ENCODE assay signal across 16 mouse cellular contexts in the genomic region with DNA sequence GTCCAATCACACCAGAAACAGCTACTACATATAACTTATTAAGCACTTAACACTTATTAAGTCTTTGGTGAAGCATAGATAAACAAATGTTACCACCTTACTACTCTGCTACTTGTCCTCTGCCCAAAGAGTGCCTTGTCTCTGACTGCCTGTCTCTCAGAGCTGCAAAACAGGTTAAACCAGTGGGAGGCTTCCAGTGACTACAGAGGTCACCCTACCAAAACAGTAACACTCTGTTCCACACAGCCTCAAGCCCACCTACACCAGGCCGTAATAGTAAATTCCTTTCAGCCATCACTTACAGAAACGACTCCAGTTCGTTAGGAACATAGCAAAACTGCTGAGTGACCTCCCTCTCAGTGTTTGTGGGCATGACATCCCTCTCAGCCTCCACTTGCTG.
A peak's percentile ranks its signal among the peaks of the same experiment; 100 is the strongest.
DNase-seq lines count a peak whose midpoint lies in the region; ATAC-seq lines count a peak whose summit lies in the region.
"Had no signal": no experiment of that assay in that cellular context is flagged by ENCODE, and none has a peak within 500 bp of the region (broad histone marks: within the 10 kb centered on the region; RNA-seq: fewer than 3 reads in every experiment).

No protein-coding gene starts in this region.

- intact Hi-C loops in heart, postnatal 36 days (cut with DNase I) = loop anchor here (2.0 kb wide), 1 partner anchor 19 kb away; no protein-coding TSS in a partner anchor

- no peak overlapping the region for H3K4me3 ChIP-seq in heart, embryonic 13.5 days
- H3K4me3 ChIP-seq in heart, embryonic 15.5 days = no peak overlapping the region
- H3K4me3 ChIP-seq: embryonic facial prominence, embryonic 13.5 days; forebrain, embryonic 12.5 days; left cerebral cortex, adult 2 months; limb, embryonic 12.5 days; neural tube, embryonic 15.5 days had no signal

- no peak overlapping the region for H3K4me2 ChIP-seq in heart, embryonic 13.5 days
- no peak overlapping the region for H3K4me2 ChIP-seq in heart, embryonic 15.5 days
- H3K4me2 ChIP-seq: embryonic facial prominence, embryonic 13.5 days; forebrain, embryonic 12.5 days; limb, embryonic 12.5 days; neural tube, embryonic 15.5 days had no signal

- DNase-seq in heart, postnatal 36 days = no peak
- DNase-seq in kidney, postnatal 14 days = peak; percentile 26
- DNase-seq in kidney, adult 8-10 months = no peak
- peak; percentile 13 to 58 for DNase-seq in kidney, postnatal 25 days
- DNase-seq in adrenal gland, adult 2 months = no peak
- DNase-seq: cerebellum, adult 11-12 months; cerebellum, postnatal 36 days; right cerebral cortex, postnatal 4 days had no signal

- H3K4me1 ChIP-seq in heart, embryonic 13.5 days = peaks cover 68% of the 10 kb centered on the region
- peaks cover 60% of the 10 kb centered on the region for H3K4me1 ChIP-seq in heart, embryonic 15.5 days (replicated peaks)
- H3K4me1 ChIP-seq: embryonic facial prominence, embryonic 13.5 days; forebrain, embryonic 12.5 days had no signal

- no peak overlapping the region for H3K9ac ChIP-seq in heart, embryonic 13.5 days
- no peak overlapping the region for H3K9ac ChIP-seq in heart, embryonic 15.5 days
- H3K9ac ChIP-seq: embryonic facial prominence, embryonic 13.5 days; forebrain, embryonic 12.5 days; limb, embryonic 12.5 days; neural tube, embryonic 15.5 days had no signal

- no peaks in the 10 kb centered on the region for H3K36me3 ChIP-seq in heart, embryonic 13.5 days
- 0 out of 2 replicates have a peak, but pooled peaks cover 4% of the 10 kb centered on the region for H3K36me3 ChIP-seq in heart, embryonic 15.5 days
- H3K36me3 ChIP-seq: embryonic facial prominence, embryonic 13.5 days; forebrain, embryonic 12.5 days; G1E; limb, embryonic 12.5 days; neural tube, embryonic 15.5 days had no signal

- 46% methylated on average over 3 of the region's 3 CpGs for WGBS in heart, embryonic 13.5 days
- WGBS in heart, embryonic 15.5 days = 41% methylated on average over 3 of the region's 3 CpGs

- no peak for ATAC-seq in heart, embryonic 13.5 days (ENCODE audit: extremely low read depth, insufficient number of reproducible peaks, low FRiP score, low TSS enrichment)
- no peak for ATAC-seq in heart, embryonic 15.5 days (replicated peaks; ENCODE audit: insufficient number of reproducible peaks, insufficient read depth, low FRiP score, low read depth)

- peak overlapping the region; percentile 94 for H3K27ac ChIP-seq in heart, embryonic 13.5 days (replicated peaks)
- peak overlapping the region; percentile 96 for H3K27ac ChIP-seq in heart, embryonic 15.5 days
- H3K27ac ChIP-seq: embryonic facial prominence, embryonic 13.5 days; forebrain, embryonic 12.5 days; left cerebral cortex, adult 2 months; limb, embryonic 12.5 days; neural tube, embryonic 15.5 days had no signal

- no peaks in the 10 kb centered on the region for H3K9me3 ChIP-seq in heart, embryonic 13.5 days
- no peaks in the 10 kb centered on the region for H3K9me3 ChIP-seq in heart, embryonic 15.5 days (replicated peaks)
- H3K9me3 ChIP-seq: embryonic facial prominence, embryonic 13.5 days; forebrain, embryonic 12.5 days; G1E; limb, embryonic 12.5 days; neural tube, embryonic 15.5 days had no signal

- H3K27me3 ChIP-seq in heart, embryonic 13.5 days (replicated peaks) = no peaks in the 10 kb centered on the region
- H3K27me3 ChIP-seq in heart, embryonic 15.5 days = no peaks in the 10 kb centered on the region
- H3K27me3 ChIP-seq: embryonic facial prominence, embryonic 13.5 days; forebrain, embryonic 12.5 days; limb, embryonic 12.5 days; neural tube, embryonic 15.5 days had no signal

Comparison
In these comparisons a context has a peak if more than half of its experiments do, and no peak if none do; other contexts are left out.
1. DNase-seq: peak in kidney, postnatal 14 days (single experiment) and kidney, postnatal 25 days (2 of 2); none in heart, postnatal 36 days (0 of 2), kidney, adult 8-10 months (0 of 2) and adrenal gland, adult 2 months (single experiment).